Mouse (Mus musculus): ENCODE measurements around the gene Metap1d. TPM values are rescaled to one million over a fixed set of nuclear protein-coding genes. Genes with fewer than 3 reads are reported as not detected.

Gene Metap1d
- total and polyA plus RNA-seq, 3 experiments: 19.5 to 28.5 TPM; not detected in 1

GRCm38 (mm10) chr2:71461139-71461538, 8.1 kb downstream of the Metap1d start:
- DNase-seq (ENCODE audit: low read depth, low spot score): peak; percentile 79
- Histone ChIP-seq H3K9me3 (replicated peaks; ENCODE audit: insufficient read depth, low read length) (no peaks in the 10 kb centered on the region), H3K27me3 (ENCODE audit: control insufficient read depth in 1 of 2, insufficient read depth in 2 of 2, low read length in 2 of 2) (no peaks in the 10 kb centered on the region), H3K27ac (ENCODE audit: control insufficient read depth, low read depth, low read length) (peak overlapping the region; percentile 88), H3K9ac (ENCODE audit: control insufficient read depth, low read depth, low read length, poor library complexity, severe bottlenecking) (peak overlapping the region; percentile 37), H3K36me3 (ENCODE audit: control insufficient read depth in 1 of 2, insufficient read depth in 2 of 2, low read length in 2 of 2) (peaks cover 0 to 35% of the 10 kb centered on the region in 2 experiments; a peak in 2 of 4 replicates), H3K79me2 (ENCODE audit: control insufficient read depth, insufficient read depth, low read length, poor library complexity) (peaks cover 4% of the 10 kb centered on the region), H3K4me1 (ENCODE audit: control insufficient read depth in 1 of 2, insufficient read depth in 2 of 2, low read length in 2 of 2) (peaks cover 29 to 32% of the 10 kb centered on the region in 2 experiments), H3K4me3 (ENCODE audit: control insufficient read depth in 1 of 2, insufficient read depth in 1 of 2, low read depth in 2 of 2, low read length in 2 of 2) (peak overlapping the region; percentile 4 to 28; a peak in 1 of 4 replicates)
- TF ChIP-seq ETS1 (IDR thresholded peaks at IDR 0.05; ENCODE audit: low read depth, low read length) (no peak), NRF1 (IDR thresholded peaks at IDR 0.05; ENCODE audit: insufficient read depth, low read depth, low read length, poor library complexity, severe bottlenecking) (no peak), SMC3 (IDR thresholded peaks at IDR 0.05; ENCODE audit: low read depth, low read length) (no peak), MAFK (IDR thresholded peaks at IDR 0.05; ENCODE audit: borderline replicate concordance, low read depth, low read length) (0 out of 2 replicates have a peak, but pooled peaks have one; percentile 8), EP300 (IDR thresholded peaks at IDR 0.05; ENCODE audit: low read depth in 1 of 2, low read length in 2 of 2) (peak; percentile 7 to 50; a peak in 2 of 4 replicates), GATA1 (IDR thresholded peaks at IDR 0.05; ENCODE audit: low read depth, low read length) (0 out of 2 replicates have a peak, but pooled peaks have one; percentile 29), RAD21 (IDR thresholded peaks at IDR 0.05; ENCODE audit: low read depth, low read length) (no peak), USF1 (IDR thresholded peaks at IDR 0.05; ENCODE audit: low read depth, low read length) (no peak), POLR2AphosphoS2 (IDR thresholded peaks at IDR 0.05; ENCODE audit: low read length) (no peak), ZC3H11A (IDR thresholded peaks at IDR 0.05; ENCODE audit: low read depth, low read length) (no peak)

GRCm38 (mm10) chr2:71461589-71461988, 8.5 kb downstream of the Metap1d start:
- Histone ChIP-seq H3K4me3 (ENCODE audit: control insufficient read depth in 1 of 2, insufficient read depth in 1 of 2, low read depth in 2 of 2, low read length in 2 of 2) (peak overlapping the region; percentile 6 to 25; a peak in 1 of 4 replicates), H3K9ac (ENCODE audit: control insufficient read depth, low read depth, low read length, poor library complexity, severe bottlenecking) (peak overlapping the region; percentile 42), H3K79me2 (ENCODE audit: control insufficient read depth, insufficient read depth, low read length, poor library complexity) (peaks cover 4% of the 10 kb centered on the region), H3K4me1 (ENCODE audit: control insufficient read depth in 1 of 2, insufficient read depth in 2 of 2, low read length in 2 of 2) (peaks cover 29 to 32% of the 10 kb centered on the region in 2 experiments), H3K27me3 (ENCODE audit: control insufficient read depth in 1 of 2, insufficient read depth in 2 of 2, low read length in 2 of 2) (no peaks in the 10 kb centered on the region), H3K36me3 (ENCODE audit: control insufficient read depth in 1 of 2, insufficient read depth in 2 of 2, low read length in 2 of 2) (peaks cover 0 to 35% of the 10 kb centered on the region in 2 experiments; a peak in 2 of 4 replicates), H3K9me3 (replicated peaks; ENCODE audit: insufficient read depth, low read length) (no peaks in the 10 kb centered on the region), H3K27ac (ENCODE audit: control insufficient read depth, low read depth, low read length) (peak overlapping the region; percentile 90)
- DNase-seq (ENCODE audit: low read depth, low spot score): peak; percentile 94
- TF ChIP-seq ETS1 (IDR thresholded peaks at IDR 0.05; ENCODE audit: low read depth, low read length) (peak; percentile 91), E2F4 (IDR thresholded peaks at IDR 0.05; ENCODE audit: borderline replicate concordance, low read depth, low read length) (no peak), POLR2A (IDR thresholded peaks at IDR 0.05; ENCODE audit: control insufficient read depth in 1 of 2, insufficient read depth in 1 of 2, low read depth in 1 of 2, low read length in 2 of 2, poor library complexity in 1 of 2) (no peak; a peak in 1 of 4 replicates), POLR2AphosphoS2 (IDR thresholded peaks at IDR 0.05; ENCODE audit: low read length) (no peak), RAD21 (IDR thresholded peaks at IDR 0.05; ENCODE audit: low read depth, low read length) (no peak), SIN3A (IDR thresholded peaks at IDR 0.05; ENCODE audit: low read length) (peak; percentile 75; the same call in 1 of the 2 replicates), POLR2AphosphoS5 (IDR thresholded peaks at IDR 0.05; ENCODE audit: borderline replicate concordance, low read depth, low read length) (no peak), ZC3H11A (IDR thresholded peaks at IDR 0.05; ENCODE audit: low read depth, low read length) (no peak), MAZ (IDR thresholded peaks at IDR 0.05; ENCODE audit: low read depth, low read length) (peak; percentile 83; the same call in 1 of the 2 replicates), TCF12 (IDR thresholded peaks at IDR 0.05; ENCODE audit: low read depth, low read length) (peak; percentile 98), NELFE (IDR thresholded peaks at IDR 0.05; ENCODE audit: low read depth, low read length) (no peak), RCOR1 (IDR thresholded peaks at IDR 0.05; ENCODE audit: low read depth, low read length) (peak; percentile 83; the same call in 1 of the 2 replicates), MXI1 (IDR thresholded peaks at IDR 0.05; ENCODE audit: low read depth, low read length) (no peak), MAX (IDR thresholded peaks at IDR 0.05; ENCODE audit: low read length) (no peak), EP300 (IDR thresholded peaks at IDR 0.05; ENCODE audit: low read depth in 1 of 2, low read length in 2 of 2) (peak; percentile 92 to 98), BHLHE40 (IDR thresholded peaks at IDR 0.05; ENCODE audit: borderline replicate concordance, low read depth, low read length) (peak; percentile 46), SMC3 (IDR thresholded peaks at IDR 0.05; ENCODE audit: low read depth, low read length) (0 out of 2 replicates have a peak, but pooled peaks have one; percentile 8), HCFC1 (IDR thresholded peaks at IDR 0.05; ENCODE audit: low read depth, low read length) (peak; percentile 35; the same call in 1 of the 2 replicates), UBTF (IDR thresholded peaks at IDR 0.05; ENCODE audit: borderline replicate concordance, insufficient read depth, low read depth, low read length) (no peak), ELF1 (IDR thresholded peaks at IDR 0.05; ENCODE audit: low read depth, low read length) (no peak), USF2 (IDR thresholded peaks at IDR 0.05; ENCODE audit: borderline replicate concordance in 1 of 2, insufficient read depth in 1 of 2, low read depth in 1 of 2, low read length in 2 of 2) (no peak), MYC (IDR thresholded peaks at IDR 0.05; ENCODE audit: low read depth, low read length) (no peak), TBP (IDR thresholded peaks at IDR 0.05; ENCODE audit: low read depth, low read length) (peak; percentile 46; the same call in 1 of the 2 replicates), TAL1 (IDR thresholded peaks at IDR 0.05; ENCODE audit: low read length) (peak; percentile 98), CHD2 (IDR thresholded peaks at IDR 0.05; ENCODE audit: low read length) (peak; percentile 77), GATA1 (IDR thresholded peaks at IDR 0.05; ENCODE audit: low read depth, low read length) (peak; percentile 98)

Data from MEL (cell line).